Mouse (Mus musculus): ENCODE measurements around the gene Sec23ip. TPM values are rescaled to one million over a fixed set of nuclear protein-coding genes. Genes with fewer than 3 reads are reported as not detected.

The Sec23ip gene
- total and polyA plus RNA-seq, 3 experiments = 16.0 to 40.1 (median 19.3) TPM

DNA sequence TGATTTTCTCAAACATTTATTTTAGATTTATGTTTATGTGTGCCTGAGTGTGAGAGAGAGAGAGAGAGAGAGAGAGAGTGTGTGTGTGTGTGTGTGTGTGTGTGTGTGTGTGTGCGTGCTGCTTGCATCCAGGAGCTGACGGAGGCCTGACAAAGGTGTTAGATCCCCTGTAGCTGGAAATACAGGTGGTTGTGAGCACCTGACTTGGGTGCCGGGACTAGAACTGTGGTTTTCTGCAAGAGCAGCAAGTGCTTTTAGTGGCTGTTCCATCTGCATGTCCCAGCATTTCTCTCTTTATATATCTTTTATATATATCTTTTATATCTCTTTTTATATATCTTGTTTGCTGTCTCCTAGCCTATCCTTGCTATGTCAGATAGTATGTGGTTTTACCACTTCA lies 37.1 kb downstream of the Sec23ip start:
- H3K9me3 ChIP-seq (replicated peaks; ENCODE audit: low read length) = no peaks in the 10 kb centered on the region
- H3K4me2 ChIP-seq (ENCODE audit: insufficient read depth, low read depth, poor library complexity, severe bottlenecking) = no peak overlapping the region
- no peak overlapping the region for H3K9ac ChIP-seq (ENCODE audit: insufficient read depth, low read depth)
- H3K4me1 ChIP-seq (ENCODE audit: control insufficient read depth in 1 of 2, insufficient read depth in 2 of 2) = no peaks in the 10 kb centered on the region
- TF ChIP-seq E2F4 (IDR thresholded peaks at IDR 0.05; ENCODE audit: insufficient replicate concordance, low read depth, low read length) (no peak), RAD21 (IDR thresholded peaks at IDR 0.05; ENCODE audit: low read depth, low read length) (no peak), EP300 (IDR thresholded peaks at IDR 0.05; ENCODE audit: low read length) (no peak), MAFK (IDR thresholded peaks at IDR 0.05; ENCODE audit: insufficient replicate concordance, low read length) (no peak), USF1 (IDR thresholded peaks at IDR 0.05; ENCODE audit: low read depth, low read length) (no peak), SMC3 (IDR thresholded peaks at IDR 0.05; ENCODE audit: low read depth, low read length) (no peak), TCF12 (IDR thresholded peaks at IDR 0.05; ENCODE audit: low read depth, low read length) (no peak), BHLHE40 (IDR thresholded peaks at IDR 0.05; ENCODE audit: low read depth, low read length) (no peak), POLR2AphosphoS2 (IDR thresholded peaks at IDR 0.05; ENCODE audit: low read depth, low read length) (no peak), ZC3H11A (IDR thresholded peaks at IDR 0.05; ENCODE audit: low read depth, low read length) (no peak), MAX (IDR thresholded peaks at IDR 0.05; ENCODE audit: low read length) (no peak), USF2 (conservative IDR thresholded peaks at IDR 0.05; ENCODE audit: low read depth, low read length) (no peak), CHD2 (IDR thresholded peaks at IDR 0.05; ENCODE audit: low read length) (no peak), PAX5 (IDR thresholded peaks at IDR 0.05; ENCODE audit: low read length) (no peak), MYC (IDR thresholded peaks at IDR 0.05; ENCODE audit: low read depth, low read length) (no peak), MAZ (IDR thresholded peaks at IDR 0.05; ENCODE audit: low read depth, low read length) (no peak), HCFC1 (IDR thresholded peaks at IDR 0.05; ENCODE audit: low read depth, low read length) (no peak)
- DNase-seq (ENCODE audit: extremely low read depth) = no peak
- peaks cover 55 to 87% of the 10 kb centered on the region in 2 experiments for H3K36me3 ChIP-seq (replicated peaks in 1 of 2; ENCODE audit: control insufficient read depth in 1 of 2, insufficient read depth in 1 of 2, low read length in 1 of 2)
- no peak overlapping the region for H3K4me3 ChIP-seq (replicated peaks in 1 of 3; ENCODE audit: low read depth in 2 of 3, low read length in 2 of 3, poor library complexity in 1 of 3)
- no peaks in the 10 kb centered on the region for H3K27me3 ChIP-seq (replicated peaks)
- in situ Hi-C loops (cut with MboI; ENCODE audit: low pct_ligation_motif_present, low pct_unique_long_range_greater_than_20kb, low sequenced_read_pairs) = no loop called here
- H3K79me2 ChIP-seq (replicated peaks; ENCODE audit: control insufficient read depth, extremely low read depth, insufficient read depth, poor library complexity, severe bottlenecking) = no peaks in the 10 kb centered on the region
- dilution Hi-C loops (cut with MboI; ENCODE audit: extremely low pct_ligation_motif_present, extremely low pct_unique_long_range_greater_than_20kb, low sequenced_read_pairs) = no loop called here
- H3K27ac ChIP-seq (ENCODE audit: insufficient read depth, low read depth) = no peak overlapping the region

- dilution Hi-C loops (cut with MboI; ENCODE audit: extremely low pct_ligation_motif_present, extremely low pct_unique_long_range_greater_than_20kb, low sequenced_read_pairs) (no loop called here), in situ Hi-C loops (cut with MboI; ENCODE audit: low pct_ligation_motif_present, low pct_unique_long_range_greater_than_20kb, low sequenced_read_pairs) (no loop called here)
- Histone ChIP-seq H3K9me3 (replicated peaks; ENCODE audit: low read length) (no peaks in the 10 kb centered on the region), H3K27me3 (replicated peaks) (peaks cover 4% of the 10 kb centered on the region), H3K79me2 (replicated peaks; ENCODE audit: control insufficient read depth, extremely low read depth, insufficient read depth, poor library complexity, severe bottlenecking) (no peaks in the 10 kb centered on the region), H3K9ac (ENCODE audit: insufficient read depth, low read depth) (no peak overlapping the region), H3K4me2 (ENCODE audit: insufficient read depth, low read depth, poor library complexity, severe bottlenecking) (no peak overlapping the region), H3K27ac (ENCODE audit: insufficient read depth, low read depth) (no peak overlapping the region), H3K4me3 (replicated peaks in 1 of 3; ENCODE audit: low read depth in 2 of 3, low read length in 2 of 3, poor library complexity in 1 of 3) (no peak overlapping the region), H3K4me1 (ENCODE audit: control insufficient read depth in 1 of 2, insufficient read depth in 2 of 2) (no peaks in the 10 kb centered on the region), H3K36me3 (replicated peaks in 1 of 2; ENCODE audit: control insufficient read depth in 1 of 2, insufficient read depth in 1 of 2, low read length in 1 of 2) (peaks cover 3 to 17% of the 10 kb centered on the region in 2 experiments)
- no peak for TF ChIP-seq USF2 (conservative IDR thresholded peaks at IDR 0.05; ENCODE audit: low read depth, low read length)
- no peak for TF ChIP-seq USF1 (IDR thresholded peaks at IDR 0.05; ENCODE audit: low read depth, low read length)
- TF ChIP-seq NRF1 (IDR thresholded peaks at IDR 0.05; ENCODE audit: low read depth, low read length) = no peak
- TF ChIP-seq KAT2A (IDR thresholded peaks at IDR 0.05; ENCODE audit: insufficient replicate concordance, low read length) = no peak
- TF ChIP-seq ZC3H11A (IDR thresholded peaks at IDR 0.05; ENCODE audit: low read depth, low read length) = no peak
- no peak for TF ChIP-seq SMC3 (IDR thresholded peaks at IDR 0.05; ENCODE audit: low read depth, low read length)
- TF ChIP-seq UBTF (IDR thresholded peaks at IDR 0.05; ENCODE audit: low read depth, low read length) = no peak
- TF ChIP-seq MAX (IDR thresholded peaks at IDR 0.05; ENCODE audit: low read length) = no peak
- TF ChIP-seq MXI1 (IDR thresholded peaks at IDR 0.05; ENCODE audit: low read depth, low read length) = no peak
- no peak for TF ChIP-seq ZMIZ1 (IDR thresholded peaks at IDR 0.05; ENCODE audit: low read depth, low read length)
- no peak for TF ChIP-seq MAFK (IDR thresholded peaks at IDR 0.05; ENCODE audit: insufficient replicate concordance, low read length)
- no peak for TF ChIP-seq BHLHE40 (IDR thresholded peaks at IDR 0.05; ENCODE audit: low read depth, low read length)
- no peak for TF ChIP-seq POLR2AphosphoS2 (IDR thresholded peaks at IDR 0.05; ENCODE audit: low read depth, low read length)
- no peak for TF ChIP-seq NELFE (IDR thresholded peaks at IDR 0.05; ENCODE audit: low read depth, low read length)
- TF ChIP-seq SIN3A (IDR thresholded peaks at IDR 0.05; ENCODE audit: low read length) = no peak
- TF ChIP-seq IRF4 (IDR thresholded peaks at IDR 0.05; ENCODE audit: low read depth, low read length) = no peak
- DNase-seq (ENCODE audit: extremely low read depth) = no peak
Observed at GRCm38 (mm10) chr7:128790045-128790444, 45.3 kb downstream of the Sec23ip start.

Data from CH12.LX (cell line).